Mouse (Mus musculus) G1E (cell line): ENCODE measurements around the gene Cpeb4.

Source experiments
- CTCF ChIP-seq: IDR thresholded peaks from 2 replicates; pipeline ENCODE4 v1.5.1; 2012; ENCODE audit warnings: low read depth, low read length, inconsistent platforms, mixed read lengths
- GATA1 ChIP-seq: IDR thresholded peaks from 2 replicates; pipeline ENCODE4 v1.6.1; 2012; ENCODE audit warnings: borderline replicate concordance, low read length, inconsistent platforms, mixed read lengths
- GATA2 ChIP-seq: IDR thresholded peaks from 2 replicates; pipeline ENCODE4 v1.6.1; 2012; ENCODE audit warnings: low read depth, low read length, inconsistent platforms, borderline replicate concordance

DNA sequence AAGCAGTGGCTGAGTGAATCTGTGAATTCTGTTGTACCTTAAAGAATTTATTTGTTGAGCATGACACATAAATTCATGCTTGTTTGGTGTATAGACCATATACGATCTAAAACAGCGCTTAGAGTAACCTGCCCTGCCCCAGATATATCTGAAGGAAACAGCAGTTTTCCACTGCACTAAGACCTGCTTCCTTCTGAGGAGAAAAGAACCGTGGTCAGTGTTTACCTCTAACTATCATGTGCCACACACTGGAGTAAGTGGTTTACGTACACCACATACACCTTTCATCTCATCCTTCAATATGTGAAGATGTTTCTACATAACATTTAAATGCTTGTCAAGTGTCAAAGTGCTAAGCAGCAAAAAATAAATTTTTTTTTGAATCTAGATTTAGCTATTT lies 102.1 kb downstream of the Cpeb4 start:
- no peak for TF ChIP-seq CTCF
- no peak for TF ChIP-seq GATA1
- no peak for TF ChIP-seq GATA2
